Mouse (Mus musculus) heart, embryonic 14.5 days (tissue): ENCODE data around the gene Rhod. TPM values are rescaled to one million over a fixed set of nuclear protein-coding genes. Genes with fewer than 3 reads are reported as not detected.

Source experiments
- ATAC-seq: fragments of 200-750 bp; cut with Nextera tagmentation; 2 replicates; pipeline ENCODE4 v1.8.0; 2017; ENCODE audit warnings: low read depth, moderate TSS enrichment; ENCODE audit not compliant: insufficient number of reproducible peaks, insufficient read depth, low FRiP score
- H3K27ac ChIP-seq, 2 experiments: fragments of 200-500 bp in 1 of 2; fragments of 300-500 bp in 1 of 2; sonication (generic) in 1 of 2; replicated peaks in 1 of 2; 2 replicates each; pipeline ENCODE4 v1.5.1; 2012 to 2014; ENCODE audit warnings: low read depth in 2 of 2, low read length in 2 of 2, control low read depth in 1 of 2, mild to moderate bottlenecking in 1 of 2, mixed read lengths in 1 of 2; ENCODE audit not compliant: control insufficient read depth in 1 of 2, insufficient read depth in 1 of 2
- H3K27me3 ChIP-seq: fragments of 300-500 bp; sonication (generic); 2 replicates; pipeline ENCODE4 v1.6.1; 2014; ENCODE audit warnings: mild to moderate bottlenecking, low read length, control low read depth; ENCODE audit not compliant: control insufficient read depth, insufficient read depth
- H3K36me3 ChIP-seq: fragments of 300-500 bp; sonication (generic); 2 replicates; pipeline ENCODE4 v1.6.1; 2014; ENCODE audit warnings: mild to moderate bottlenecking, control low read depth, low read length, mixed read lengths; ENCODE audit not compliant: control insufficient read depth, insufficient read depth
- H3K4me1 ChIP-seq, 2 experiments: fragments of 200-500 bp in 1 of 2; fragments of 300-500 bp in 1 of 2; sonication (generic) in 1 of 2; 2 replicates each; pipeline ENCODE4 v1.6.1; 2012 to 2014; ENCODE audit warnings: low read length in 2 of 2, control low read depth in 1 of 2, mixed read lengths in 1 of 2; ENCODE audit not compliant: control insufficient read depth in 2 of 2, insufficient read depth in 2 of 2
- H3K4me2 ChIP-seq: fragments of 300-500 bp; sonication (generic); 2 replicates; pipeline ENCODE4 v1.6.1; 2014; ENCODE audit warnings: mild to moderate bottlenecking, low read length
- H3K4me3 ChIP-seq, 2 experiments: fragments of 200-500 bp in 1 of 2; fragments of 300-500 bp in 1 of 2; sonication (generic) in 1 of 2; 2 replicates each; pipeline ENCODE4 v1.5.1; 2012 to 2014; ENCODE audit warnings: low read length in 2 of 2, mild to moderate bottlenecking in 2 of 2, control low read depth in 1 of 2, low read depth in 1 of 2, moderate library complexity in 1 of 2; ENCODE audit not compliant: control insufficient read depth in 1 of 2, insufficient read depth in 1 of 2
- H3K9ac ChIP-seq: fragments of 300-500 bp; sonication (generic); 2 replicates; pipeline ENCODE4 v1.6.1; 2014; ENCODE audit warnings: mild to moderate bottlenecking, low read length
- H3K9me3 ChIP-seq: fragments of 300-500 bp; sonication (generic); 2 replicates; pipeline ENCODE4 v1.6.1; 2016; ENCODE audit warnings: low read length, control low read depth; ENCODE audit not compliant: control insufficient read depth
- WGBS: fragments of 180-500 bp; shearing (Covaris S2); extraction: QIAGEN DNeasy Blood & Tissue Kit; methylation state at CpG from one replicate; pipeline ENCODE4 v1.1.7; 2014; 5-methylcytosine and 5-hydroxymethylcytosine counted together
- polyA plus RNA-seq: library from polyadenylated mRNA; unstranded; fragments of >200 nt; fragmentation: Nextera tagmentation; extraction: Ambion mirVana; gene quantifications from 2 replicates; pipeline ENCODE4 v1.2.1, GENCODE M21; 2014

The Rhod gene
- polyA plus RNA-seq, 1 experiment from 2014 or later = 24.0 TPM

DNA sequence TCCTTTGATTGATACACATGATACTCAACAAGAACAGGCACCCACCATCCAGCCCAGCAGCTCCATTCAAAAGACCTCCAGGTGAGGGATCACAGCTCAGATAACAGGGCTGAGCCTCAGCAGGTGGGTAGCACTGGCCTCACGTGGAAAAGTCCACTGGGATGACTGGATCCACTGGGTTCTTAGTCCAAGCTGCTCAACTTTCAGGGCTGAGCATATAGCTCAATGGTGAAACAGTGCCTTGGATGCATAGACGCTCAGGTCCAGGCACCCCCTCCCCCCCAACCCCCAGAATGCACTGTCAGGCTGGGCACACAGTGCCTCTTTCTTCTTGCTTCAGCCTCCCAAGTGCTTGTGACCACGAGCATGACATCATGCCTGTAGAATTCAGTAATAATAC, 16.2 kb downstream of the Rhod start:
- no peaks in the 10 kb centered on the region for H3K4me1 ChIP-seq
- no peak overlapping the region for H3K4me3 ChIP-seq
- WGBS = 72% methylated on average over 3 of the region's 3 CpGs
- no peak for ATAC-seq
- H3K9ac ChIP-seq = no peak overlapping the region
- H3K4me2 ChIP-seq = no peak overlapping the region
- no peaks in the 10 kb centered on the region for H3K9me3 ChIP-seq
- no peaks in the 10 kb centered on the region for H3K27me3 ChIP-seq
- no peak overlapping the region for H3K27ac ChIP-seq
- H3K36me3 ChIP-seq = peaks cover 38% of the 10 kb centered on the region

DNA sequence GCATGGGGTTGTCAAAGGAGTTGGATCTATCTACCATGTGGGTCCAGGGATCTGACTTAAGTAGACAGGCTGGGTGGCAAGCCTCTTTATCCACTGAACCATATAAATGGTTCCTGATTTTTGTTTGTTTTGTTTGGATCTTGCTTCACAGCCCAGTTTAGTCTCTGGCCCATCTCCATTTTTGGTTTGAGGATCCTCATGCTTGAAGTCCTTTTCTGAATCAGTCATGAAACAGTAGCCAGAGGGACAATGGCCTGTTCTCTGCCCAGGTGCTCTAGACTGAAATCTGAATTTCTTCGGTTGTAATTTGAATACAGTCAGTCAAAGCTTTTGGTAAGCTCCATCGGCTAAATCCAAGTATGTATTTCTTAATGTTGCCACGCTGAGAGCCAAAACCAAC, 16.7 kb downstream of the Rhod start:
- Histone ChIP-seq H3K9me3 (no peaks in the 10 kb centered on the region), H3K27ac (no peak overlapping the region), H3K27me3 (no peaks in the 10 kb centered on the region), H3K4me1 (no peaks in the 10 kb centered on the region), H3K4me3 (no peak overlapping the region), H3K36me3 (peaks cover 35% of the 10 kb centered on the region), H3K9ac (no peak overlapping the region), H3K4me2 (no peak overlapping the region)
- 93% methylated on average over 3 of the region's 3 CpGs for WGBS
- ATAC-seq = no peak

DNA sequence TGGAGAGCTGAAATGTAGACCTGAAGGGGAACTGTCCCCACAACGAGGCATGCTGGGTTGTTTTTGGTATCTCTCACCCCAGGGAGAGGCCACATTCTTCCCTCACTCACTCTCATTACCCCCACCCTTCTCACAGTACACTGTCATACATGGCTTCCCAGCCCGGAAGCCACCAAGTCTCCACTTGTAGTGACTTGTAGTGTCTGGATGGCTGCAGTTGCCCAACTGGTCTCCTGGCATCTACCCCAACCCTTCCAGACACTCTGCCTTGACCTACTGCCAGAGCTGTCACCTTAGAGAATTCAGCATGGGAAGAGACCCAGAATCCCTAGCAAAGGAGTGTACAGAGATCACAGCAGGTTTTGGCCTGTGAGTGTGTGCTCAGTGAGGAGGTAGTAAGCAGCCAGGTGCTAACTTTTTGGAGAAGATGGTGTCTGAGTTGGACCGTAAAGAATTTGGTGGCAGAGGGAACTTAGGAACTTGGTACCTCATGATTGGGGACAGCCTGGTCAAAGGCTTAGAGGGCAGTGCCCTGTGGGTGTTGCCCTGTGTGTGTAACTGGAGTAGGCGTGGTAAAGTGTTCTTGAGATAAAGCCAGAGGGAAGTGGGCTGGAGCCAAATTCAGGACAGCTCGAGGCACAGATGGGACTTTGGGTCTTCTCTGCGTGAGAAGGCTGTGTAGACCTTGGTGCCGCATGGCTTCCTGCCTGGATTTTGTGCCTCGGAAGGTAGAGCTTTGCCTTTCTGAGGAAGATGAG, 18.9 kb downstream of the Rhod start:
- H3K4me2 ChIP-seq = no peak overlapping the region
- H3K9ac ChIP-seq = no peak overlapping the region
- no peak overlapping the region for H3K27ac ChIP-seq
- no peak for ATAC-seq
- WGBS = 77% methylated on average over 8 of the region's 8 CpGs
- no peaks in the 10 kb centered on the region for H3K27me3 ChIP-seq
- no peaks in the 10 kb centered on the region for H3K9me3 ChIP-seq
- H3K4me3 ChIP-seq = no peak overlapping the region
- peaks cover 14% of the 10 kb centered on the region for H3K36me3 ChIP-seq
- peaks cover 0 to 5% of the 10 kb centered on the region in 2 experiments; a peak in 2 of 4 replicates for H3K4me1 ChIP-seq

DNA sequence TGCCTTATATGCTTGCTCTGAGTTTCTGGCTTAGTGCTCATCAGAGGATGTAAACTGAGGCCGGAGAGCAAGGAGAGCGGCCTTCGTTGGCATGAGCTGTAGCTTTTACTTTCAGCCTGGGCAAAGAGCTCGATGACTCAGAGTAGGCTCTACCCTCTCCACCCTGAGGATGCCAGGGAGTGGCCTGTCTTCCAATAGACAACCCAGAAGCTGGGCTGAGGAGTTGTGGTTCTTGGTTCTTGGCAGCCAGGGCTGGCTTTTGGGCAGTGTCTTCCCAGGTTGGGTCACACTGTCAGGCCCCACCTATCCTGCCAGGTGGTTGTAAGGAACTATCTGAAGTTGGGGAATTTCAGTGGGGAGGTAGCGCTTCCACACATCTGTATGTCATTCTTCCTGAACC, 19.5 kb downstream of the Rhod start:
- Histone ChIP-seq H3K27me3 (no peaks in the 10 kb centered on the region), H3K9ac (no peak overlapping the region), H3K4me1 (peaks cover 0 to 5% of the 10 kb centered on the region in 2 experiments; a peak in 2 of 4 replicates), H3K36me3 (peaks cover 8% of the 10 kb centered on the region), H3K4me2 (no peak overlapping the region), H3K9me3 (no peaks in the 10 kb centered on the region), H3K27ac (no peak overlapping the region), H3K4me3 (no peak overlapping the region)
- ATAC-seq = no peak
- WGBS = 90% methylated on average over 5 of the region's 5 CpGs

DNA sequence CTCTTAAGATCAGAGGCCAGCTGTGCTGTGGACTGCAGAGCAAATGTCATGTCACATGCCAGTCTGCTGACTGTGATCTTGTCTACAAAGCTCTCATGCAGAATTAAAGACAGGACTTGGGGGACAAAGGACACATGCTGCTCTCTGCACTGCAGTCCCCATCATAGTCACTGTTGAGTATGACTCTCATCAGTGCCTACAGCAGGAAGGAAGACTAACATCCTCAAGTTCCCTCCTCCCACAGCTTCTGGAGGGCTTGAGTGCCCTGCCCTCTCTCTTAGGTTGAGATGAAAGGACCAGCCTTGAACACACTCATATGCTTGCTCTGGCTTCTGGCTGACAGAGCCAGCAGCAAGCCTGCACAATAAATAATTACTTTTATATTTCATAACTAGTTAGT, 21.5 kb downstream of the Rhod start:
- H3K27ac ChIP-seq = no peak overlapping the region
- H3K9ac ChIP-seq = no peak overlapping the region
- H3K27me3 ChIP-seq = no peaks in the 10 kb centered on the region
- H3K36me3 ChIP-seq = no peaks in the 10 kb centered on the region
- no peak for ATAC-seq
- peaks cover 0 to 5% of the 10 kb centered on the region in 2 experiments; a peak in 2 of 4 replicates for H3K4me1 ChIP-seq
- no peak overlapping the region for H3K4me2 ChIP-seq
- no peaks in the 10 kb centered on the region for H3K9me3 ChIP-seq
- H3K4me3 ChIP-seq = no peak overlapping the region

DNA sequence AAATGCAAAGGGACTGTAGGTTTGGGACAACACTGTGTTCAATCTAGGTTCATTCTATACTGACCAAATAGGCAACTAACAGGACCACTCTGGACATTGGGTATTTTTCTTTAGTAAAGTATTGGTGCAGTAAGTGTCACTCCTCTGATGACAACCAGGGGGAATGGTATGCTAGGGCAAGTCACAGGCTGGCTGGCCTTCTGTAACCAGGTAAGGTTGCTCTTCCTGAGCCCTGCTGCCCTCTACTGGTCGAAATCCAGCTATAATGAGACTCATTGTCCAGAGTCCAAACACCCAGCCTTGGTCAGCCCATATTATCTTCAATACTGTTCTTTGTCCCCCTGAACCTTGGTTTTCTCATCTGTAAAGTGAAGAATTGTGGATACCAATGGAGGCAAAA, 22.0 kb downstream of the Rhod start:
- no peak for ATAC-seq

DNA sequence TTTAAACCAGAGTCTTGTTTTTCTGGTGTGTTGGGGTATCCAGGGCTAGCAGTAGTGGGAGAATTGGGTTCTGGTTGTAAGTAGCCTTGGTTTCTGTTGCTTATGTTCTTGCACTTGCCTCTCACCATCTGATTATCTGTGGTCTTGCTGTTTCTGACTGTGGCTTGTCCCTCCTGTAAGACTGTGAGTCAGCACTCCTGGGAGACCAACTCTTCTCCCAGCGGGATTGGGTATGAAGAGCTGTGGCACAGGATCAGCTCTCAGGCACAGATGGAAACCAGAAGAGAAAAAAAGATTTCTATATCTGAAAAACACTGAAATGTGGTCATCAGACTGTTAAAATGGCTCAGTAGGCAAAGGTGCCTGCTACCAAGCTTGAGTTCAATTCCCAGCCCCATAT, 24.6 kb downstream of the Rhod start:
- Histone ChIP-seq H3K27ac (no peak overlapping the region), H3K4me3 (no peak overlapping the region), H3K27me3 (no peaks in the 10 kb centered on the region), H3K4me1 (peaks cover 0 to 5% of the 10 kb centered on the region in 2 experiments; a peak in 2 of 4 replicates), H3K36me3 (no peaks in the 10 kb centered on the region), H3K9me3 (no peaks in the 10 kb centered on the region), H3K9ac (no peak overlapping the region), H3K4me2 (no peak overlapping the region)
- 70% methylated on average over 1 of the region's 1 CpGs for WGBS
- no peak for ATAC-seq

More for the DNA sequence above, 22.0 kb downstream of the Rhod start:
- whole genome bisulfite sequencing = 3% methylated on average over 1 of the region's 1 CpGs
- Histone ChIP-seq H3K27me3 (no peaks in the 10 kb centered on the region), H3K9me3 (no peaks in the 10 kb centered on the region), H3K27ac (no peak overlapping the region), H3K36me3 (no peaks in the 10 kb centered on the region), H3K9ac (no peak overlapping the region), H3K4me2 (no peak overlapping the region), H3K4me3 (no peak overlapping the region), H3K4me1 (peaks cover 0 to 5% of the 10 kb centered on the region in 2 experiments; a peak in 2 of 4 replicates)

DNA sequence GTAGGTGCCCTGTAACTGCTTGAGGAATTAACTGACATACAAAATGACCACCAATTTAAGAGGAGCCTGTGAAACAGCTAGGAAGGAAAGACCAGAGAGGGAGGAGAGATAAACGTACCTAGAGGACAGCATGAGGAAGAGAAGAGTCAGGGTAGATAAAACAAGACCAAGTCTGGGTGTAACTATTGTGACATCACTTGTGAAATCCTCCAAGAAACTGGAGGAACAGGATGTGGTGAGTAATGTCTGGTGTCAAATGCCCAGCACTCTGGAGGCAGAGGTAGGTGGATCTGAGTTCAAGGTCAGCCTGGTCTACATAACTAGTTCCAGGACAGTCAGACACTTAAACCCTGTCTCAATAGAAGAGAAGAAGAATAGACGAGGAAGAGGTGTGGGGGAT, 30.2 kb downstream of the Rhod start:
- no peak for ATAC-seq
- 56% methylated on average over 2 of the region's 2 CpGs for WGBS

More for the DNA sequence above, 30.2 kb downstream of the Rhod start:
- no peak overlapping the region for H3K4me2 ChIP-seq
- H3K36me3 ChIP-seq = no peaks in the 10 kb centered on the region
- no peaks in the 10 kb centered on the region for H3K27me3 ChIP-seq
- H3K4me3 ChIP-seq = no peak overlapping the region
- H3K27ac ChIP-seq = no peak overlapping the region
- no peak overlapping the region for H3K9ac ChIP-seq
- no peaks in the 10 kb centered on the region for H3K9me3 ChIP-seq
- H3K4me1 ChIP-seq = no peaks in the 10 kb centered on the region
